Mouse (Mus musculus) intestine, embryonic 16.5 days (tissue): ENCODE measurements at regions not wholly inside any gene's neighbourhood (a gene's known extent, or its start where the extent isn't known, plus 50 kb on each side); places are given as distances from the start of the nearest gene placed in this dataset.

ENCODE experiments used
- ATAC-seq: fragments of 200-750 bp; cut with Nextera tagmentation; 2 replicates; pipeline ENCODE4 v1.8.0; 2017; ENCODE audit warnings: moderate TSS enrichment, moderate library complexity
- H3K27ac ChIP-seq: fragments of 300-500 bp; sonication (generic); 2 replicates; pipeline ENCODE4 v1.5.1; 2014; ENCODE audit warnings: mild to moderate bottlenecking, low read length
- H3K27me3 ChIP-seq: fragments of 300-500 bp; sonication (generic); replicated peaks from 2 replicates; pipeline ENCODE4 v1.6.1; 2014; ENCODE audit warnings: low read length, control low read depth, mixed read lengths; ENCODE audit not compliant: control insufficient read depth, insufficient read depth
- H3K36me3 ChIP-seq: fragments of 300-500 bp; sonication (generic); 2 replicates; pipeline ENCODE4 v1.6.1; 2014; ENCODE audit warnings: low read length, control low read depth; ENCODE audit not compliant: control insufficient read depth, insufficient read depth
- H3K4me1 ChIP-seq: fragments of 300-500 bp; sonication (generic); 2 replicates; pipeline ENCODE4 v1.6.1; 2014; ENCODE audit warnings: low read length, control low read depth, mixed read lengths; ENCODE audit not compliant: control insufficient read depth, insufficient read depth
- H3K4me2 ChIP-seq: fragments of 300-500 bp; sonication (generic); 2 replicates; pipeline ENCODE4 v1.6.1; 2014; ENCODE audit warnings: low read depth, low read length, control low read depth
- H3K4me3 ChIP-seq: fragments of 300-500 bp; sonication (generic); 2 replicates; pipeline ENCODE4 v1.5.1; 2014; ENCODE audit warnings: mild to moderate bottlenecking, low read length
- H3K9ac ChIP-seq: fragments of 300-500 bp; sonication (generic); 2 replicates; pipeline ENCODE4 v1.6.1; 2014; ENCODE audit warnings: low read depth, low read length
- H3K9me3 ChIP-seq: fragments of 300-500 bp; sonication (generic); 2 replicates; pipeline ENCODE4 v1.6.1; 2016; ENCODE audit warnings: low read length, control low read depth; ENCODE audit not compliant: control insufficient read depth
- WGBS: fragments of 180-500 bp; shearing (Covaris S2); extraction: QIAGEN DNeasy Blood & Tissue Kit; methylation state at CpG from one replicate; pipeline ENCODE4 v1.1.7; 2014; 5-methylcytosine and 5-hydroxymethylcytosine counted together

GRCm38 (mm10) chr10:111385561-111385960, 87.1 kb downstream of the Bbs10 start:
- Histone ChIP-seq H3K4me3 (no peak overlapping the region), H3K36me3 (no peaks in the 10 kb centered on the region), H3K9me3 (no peaks in the 10 kb centered on the region), H3K4me2 (no peak overlapping the region), H3K4me1 (peaks cover 2% of the 10 kb centered on the region; the same call in 1 of the 2 replicates), H3K9ac (no peak overlapping the region), H3K27me3 (no peaks in the 10 kb centered on the region), H3K27ac (no peak overlapping the region)
- no peak for ATAC-seq
- 87% methylated on average over 9 of the region's 9 CpGs for WGBS

- no peak for ATAC-seq
- 54% methylated on average over 18 of the region's 18 CpGs for WGBS
- Histone ChIP-seq H3K4me1 (peaks cover 2% of the 10 kb centered on the region; the same call in 1 of the 2 replicates), H3K4me3 (no peak overlapping the region), H3K27me3 (no peaks in the 10 kb centered on the region), H3K9me3 (no peaks in the 10 kb centered on the region), H3K27ac (no peak overlapping the region), H3K36me3 (no peaks in the 10 kb centered on the region), H3K4me2 (no peak overlapping the region), H3K9ac (no peak overlapping the region)
These were observed 85.0 kb upstream of the Nap1l1 start for GRCm38 (mm10) chr10:111387869-111388538.

- no peak for ATAC-seq
- 83% methylated on average over 12 of the region's 12 CpGs for WGBS
These were observed 84.3 kb upstream of the Nap1l1 start for GRCm38 (mm10) chr10:111388545-111389320.

DNA sequence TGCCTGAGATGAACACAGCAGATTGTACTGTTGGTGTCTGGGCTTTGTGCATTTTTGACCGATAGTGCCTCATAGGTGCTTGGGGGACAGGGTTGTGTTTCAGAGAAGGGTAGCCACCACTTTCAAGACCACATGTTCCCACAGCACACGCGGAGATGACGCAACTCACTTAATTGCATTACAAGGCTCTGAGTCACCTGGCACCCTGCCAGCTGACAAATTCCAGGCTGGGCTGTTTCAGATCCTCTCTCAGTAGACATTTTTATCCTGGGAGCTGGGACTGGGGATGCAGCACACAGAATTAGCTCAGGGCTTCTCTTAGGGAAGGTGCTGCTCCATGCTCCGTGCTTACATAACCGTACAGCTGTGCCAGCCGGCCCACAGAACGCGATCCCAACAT, 83.1 kb upstream of the Nap1l1 start:
- 29% methylated on average over 9 of the region's 9 CpGs for WGBS
- Histone ChIP-seq H3K9ac (no peak overlapping the region), H3K4me3 (no peak overlapping the region), H3K36me3 (no peaks in the 10 kb centered on the region), H3K27me3 (no peaks in the 10 kb centered on the region), H3K4me2 (0 out of 2 replicates have a peak overlapping the region, but pooled peaks have one; percentile 23), H3K27ac (no peak overlapping the region), H3K4me1 (peaks cover 2% of the 10 kb centered on the region; the same call in 1 of the 2 replicates), H3K9me3 (no peaks in the 10 kb centered on the region)
- peak; percentile 90 for ATAC-seq

More at GRCm38 (mm10) chr10:111388545-111389320, 84.3 kb upstream of the Nap1l1 start:
- Histone ChIP-seq H3K9me3 (no peaks in the 10 kb centered on the region), H3K27me3 (no peaks in the 10 kb centered on the region), H3K9ac (no peak overlapping the region), H3K4me2 (no peak overlapping the region), H3K4me3 (no peak overlapping the region), H3K27ac (no peak overlapping the region), H3K4me1 (peaks cover 2% of the 10 kb centered on the region; the same call in 1 of the 2 replicates), H3K36me3 (no peaks in the 10 kb centered on the region)

GRCm38 (mm10) chr10:111394421-111394820, 78.6 kb upstream of the Nap1l1 start:
- ATAC-seq = no peak
- Histone ChIP-seq H3K27me3 (no peaks in the 10 kb centered on the region), H3K36me3 (no peaks in the 10 kb centered on the region), H3K4me2 (no peak overlapping the region), H3K27ac (no peak overlapping the region), H3K9ac (no peak overlapping the region), H3K4me1 (peaks cover 2% of the 10 kb centered on the region; the same call in 1 of the 2 replicates), H3K9me3 (no peaks in the 10 kb centered on the region), H3K4me3 (no peak overlapping the region)
- WGBS = 94% methylated on average over 9 of the region's 9 CpGs

- no peak for ATAC-seq
- 94% methylated on average over 6 of the region's 6 CpGs for WGBS
- Histone ChIP-seq H3K4me1 (no peaks in the 10 kb centered on the region), H3K27me3 (no peaks in the 10 kb centered on the region), H3K27ac (no peak overlapping the region), H3K36me3 (no peaks in the 10 kb centered on the region), H3K4me2 (no peak overlapping the region), H3K9ac (no peak overlapping the region), H3K9me3 (no peaks in the 10 kb centered on the region), H3K4me3 (no peak overlapping the region)
These were observed 68.0 kb upstream of the Nap1l1 start for GRCm38 (mm10) chr10:111405071-111405470.

DNA sequence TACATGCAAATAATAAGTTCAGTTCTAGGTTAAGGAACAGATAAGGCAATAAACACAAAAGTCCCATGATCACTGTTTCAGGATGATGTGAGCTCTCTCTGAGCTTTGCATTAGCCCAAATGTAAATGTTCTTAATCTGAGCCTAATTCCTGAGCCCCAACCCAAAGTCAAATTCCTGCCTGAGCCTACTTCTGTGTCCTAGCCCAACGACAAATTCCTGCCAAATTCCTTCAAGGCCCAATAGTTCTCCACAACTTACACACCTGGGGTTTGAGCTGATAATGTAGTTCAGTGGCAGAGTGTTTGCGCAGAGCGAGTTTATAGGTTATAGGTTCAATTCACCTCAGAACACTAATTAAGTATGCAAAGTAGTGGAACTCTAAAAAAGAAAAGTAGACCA, 64.1 kb upstream of the Nap1l1 start:
- ATAC-seq = no peak
- Histone ChIP-seq H3K36me3 (no peaks in the 10 kb centered on the region), H3K27ac (no peak overlapping the region), H3K4me2 (no peak overlapping the region), H3K9ac (no peak overlapping the region), H3K4me1 (no peaks in the 10 kb centered on the region), H3K27me3 (no peaks in the 10 kb centered on the region), H3K4me3 (no peak overlapping the region), H3K9me3 (no peaks in the 10 kb centered on the region)
- WGBS = 77% methylated on average over 3 of the region's 3 CpGs

GRCm38 (mm10) chr10:111409497-111409896, 63.5 kb upstream of the Nap1l1 start:
- 83% methylated on average over 5 of the region's 5 CpGs for WGBS
- ATAC-seq = no peak

GRCm38 (mm10) chr10:111410121-111410520, 62.9 kb upstream of the Nap1l1 start:
- no peak overlapping the region for H3K4me2 ChIP-seq
- no peak overlapping the region for H3K27ac ChIP-seq
- no peak overlapping the region for H3K9ac ChIP-seq
- no peaks in the 10 kb centered on the region for H3K27me3 ChIP-seq
- no peaks in the 10 kb centered on the region for H3K9me3 ChIP-seq
- no peaks in the 10 kb centered on the region for H3K36me3 ChIP-seq
- H3K4me3 ChIP-seq = no peak overlapping the region
- 77% methylated on average over 3 of the region's 3 CpGs for WGBS
- ATAC-seq = no peak
- H3K4me1 ChIP-seq = no peaks in the 10 kb centered on the region

More at GRCm38 (mm10) chr10:111409497-111409896, 63.5 kb upstream of the Nap1l1 start:
- Histone ChIP-seq H3K36me3 (no peaks in the 10 kb centered on the region), H3K4me1 (no peaks in the 10 kb centered on the region), H3K4me3 (no peak overlapping the region), H3K9ac (no peak overlapping the region), H3K4me2 (no peak overlapping the region), H3K27ac (no peak overlapping the region), H3K9me3 (no peaks in the 10 kb centered on the region), H3K27me3 (no peaks in the 10 kb centered on the region)
